Mouse (Mus musculus) forebrain, embryonic 11.5 days (tissue): ENCODE results near the gene Olfr361. TPM values are rescaled to one million over a fixed set of nuclear protein-coding genes. Genes with fewer than 3 reads are reported as not detected.
"Not testable (repeated sequence)": the region's sequence is repeated elsewhere in the genome, so short reads cannot be mapped to it uniquely, and the experiment has no call there.

Experiments used
- ATAC-seq: fragments of 200-750 bp; cut with Nextera tagmentation; replicated peaks from 2 replicates; pipeline ENCODE4 v1.8.0; 2017; ENCODE audit warnings: moderate TSS enrichment; ENCODE audit not compliant: low FRiP score
- DNase-seq: peaks from one replicate; pipeline ENCODE4 v3.0.0-alpha.2; 2017; ENCODE audit warnings: low spot score
- H3K27ac ChIP-seq: fragments of 300-500 bp; sonication (generic); 2 replicates; pipeline ENCODE4 v1.5.1; 2014; ENCODE audit warnings: low read depth, low read length
- H3K27me3 ChIP-seq: fragments of 300-500 bp; sonication (generic); 2 replicates; pipeline ENCODE4 v1.6.1; 2014; ENCODE audit warnings: mild to moderate bottlenecking, low read length, mixed read lengths; ENCODE audit not compliant: control insufficient read depth, insufficient read depth
- H3K36me3 ChIP-seq: fragments of 300-500 bp; sonication (generic); 2 replicates; pipeline ENCODE4 v1.6.1; 2014; ENCODE audit warnings: mild to moderate bottlenecking, low read length, moderate library complexity, mixed read lengths; ENCODE audit not compliant: control insufficient read depth, insufficient read depth
- H3K4me1 ChIP-seq: fragments of 300-500 bp; sonication (generic); replicated peaks from 2 replicates; pipeline ENCODE4 v1.6.1; 2014; ENCODE audit warnings: low read length, mixed read lengths; ENCODE audit not compliant: control insufficient read depth, insufficient read depth
- H3K4me2 ChIP-seq: fragments of 300-500 bp; sonication (generic); 2 replicates; pipeline ENCODE4 v1.6.1; 2014; ENCODE audit warnings: low read depth, mild to moderate bottlenecking, low read length, moderate library complexity, mixed read lengths; ENCODE audit not compliant: severe bottlenecking
- H3K4me3 ChIP-seq: fragments of 300-500 bp; sonication (generic); 2 replicates; pipeline ENCODE4 v1.5.1; 2014; ENCODE audit warnings: low read depth, low read length
- H3K9ac ChIP-seq: fragments of 300-500 bp; sonication (generic); 2 replicates; pipeline ENCODE4 v1.6.1; 2014; ENCODE audit warnings: low read length
- H3K9me3 ChIP-seq: fragments of 300-500 bp; sonication (generic); 2 replicates; pipeline ENCODE4 v1.6.1; 2016; ENCODE audit warnings: low read length, mixed read lengths; ENCODE audit not compliant: control insufficient read depth
- WGBS: fragments of 180-500 bp; shearing (Covaris S2); extraction: QIAGEN DNeasy Blood & Tissue Kit; methylation state at CpG from one replicate; pipeline ENCODE4 v1.1.7; 2014; 5-methylcytosine and 5-hydroxymethylcytosine counted together
- polyA plus RNA-seq: library from polyadenylated mRNA; unstranded; fragments of >200 nt; fragmentation: Nextera tagmentation; extraction: Ambion mirVana; gene quantifications from 2 replicates; pipeline ENCODE4 v1.2.1, GENCODE M21; 2014

Olfr361 gene
- not detected in 2 replicates for polyA plus RNA-seq

DNA sequence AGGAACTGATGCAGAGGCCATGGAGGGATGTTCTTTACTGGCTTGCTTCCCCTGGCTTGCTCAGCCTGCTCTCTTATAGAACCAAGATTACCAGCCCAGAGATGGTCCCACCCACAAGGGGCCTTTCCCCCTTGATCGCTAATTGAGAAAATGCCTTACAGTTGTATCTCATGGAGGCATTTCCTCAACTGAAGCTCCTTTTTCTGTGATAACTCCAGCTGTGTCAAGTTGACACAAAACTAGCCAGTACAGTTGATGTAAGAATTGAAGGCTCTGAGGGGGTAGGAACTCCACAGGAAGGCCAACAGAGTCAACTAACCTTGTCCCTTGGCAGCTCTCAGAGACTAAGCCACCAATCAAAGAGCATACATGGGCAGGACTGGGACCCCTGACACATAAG lies at the start of gene Olfr361:
Olfr361 (minus strand) TSS at position 101 of the 400 bp plus-strand sequence.
- not testable (repeated sequence) for H3K36me3 ChIP-seq, ATAC-seq

GRCm38 (mm10) chr2:37117810-37118209 lies 28.7 kb upstream of the Olfr361 start, which contains the start of gene Olfr362:
TSS of gene Olfr362 (minus strand) at chr2:37117910.
- WGBS = 97% methylated on average over 1 of the region's 1 CpGs

More for the DNA sequence above, at the start of gene Olfr361:
- H3K4me2 ChIP-seq, H3K9me3 ChIP-seq, H3K9ac ChIP-seq, DNase-seq, H3K4me3 ChIP-seq, H3K27ac ChIP-seq, H3K27me3 ChIP-seq, H3K4me1 ChIP-seq: not testable (repeated sequence)
- WGBS = 57% methylated on average over 1 of the region's 1 CpGs

GRCm38 (mm10) chr2:37065446-37065845 lies 23.6 kb downstream of the Olfr361 start, which contains the start of gene Olfr360:
TSS of gene Olfr360 (plus strand) at chr2:37065746.
- Histone ChIP-seq H3K27me3 (no peaks in the 10 kb centered on the region), H3K36me3 (no peaks in the 10 kb centered on the region), H3K4me1 (no peaks in the 10 kb centered on the region), H3K9ac (no peak within 1 kb of the TSS), H3K4me2 (no peak within 1 kb of the TSS), H3K9me3 (no peaks in the 10 kb centered on the region; the same call in 1 of the 2 replicates), H3K27ac (no peak within 1 kb of the TSS), H3K4me3 (no peak within 1 kb of the TSS)
- ATAC-seq (no peak), DNase-seq (no peak)

More at GRCm38 (mm10) chr2:37117810-37118209, 28.7 kb upstream of the Olfr361 start, which contains the start of gene Olfr362:
- ATAC-seq (no peak), DNase-seq (no peak)
- Histone ChIP-seq H3K27ac (no peak within 1 kb of the TSS), H3K4me2 (no peak within 1 kb of the TSS), H3K4me3 (no peak within 1 kb of the TSS), H3K4me1 (no peaks in the 10 kb centered on the region), H3K9me3 (peaks cover 2% of the 10 kb centered on the region; the same call in 1 of the 2 replicates), H3K9ac (no peak within 1 kb of the TSS), H3K27me3 (no peaks in the 10 kb centered on the region), H3K36me3 (no peaks in the 10 kb centered on the region)

Other genes with a start within 250 kb of the Olfr361 start
- gene Olfr350, start 243.0 kb downstream of the Olfr361 start, polyA plus RNA-seq = not detected in 2 replicates
- not detected in 2 replicates for gene Olfr351, start 226.6 kb downstream of the Olfr361 start, polyA plus RNA-seq
- not detected in 2 replicates for gene Olfr352, start 220.8 kb downstream of the Olfr361 start, polyA plus RNA-seq
- not detected in 2 replicates for gene Olfr353, start 196.4 kb downstream of the Olfr361 start, polyA plus RNA-seq
- not detected in 2 replicates for gene Olfr354, start 183.6 kb downstream of the Olfr361 start, polyA plus RNA-seq
- not detected in 2 replicates for gene Olfr355, start 160.4 kb downstream of the Olfr361 start, polyA plus RNA-seq
- not detected in 2 replicates for gene Olfr356, start 152.2 kb downstream of the Olfr361 start, polyA plus RNA-seq
- not detected in 2 replicates for gene Olfr357, start 95.5 kb downstream of the Olfr361 start, polyA plus RNA-seq
- gene Olfr358, start 80.0 kb downstream of the Olfr361 start, polyA plus RNA-seq = not detected in 2 replicates
- gene Olfr360, start 23.5 kb downstream of the Olfr361 start, polyA plus RNA-seq = not detected in 2 replicates
- not detected in 2 replicates for gene Olfr362, start 28.6 kb upstream of the Olfr361 start, polyA plus RNA-seq
- not detected in 2 replicates for gene Olfr364-ps1, start 50.0 kb upstream of the Olfr361 start, polyA plus RNA-seq
- gene Olfr365, start 98.9 kb upstream of the Olfr361 start, polyA plus RNA-seq = not detected in 2 replicates
- gene Olfr366, start 122.3 kb upstream of the Olfr361 start, polyA plus RNA-seq = not detected in 2 replicates
- not detected in 2 replicates for gene Olfr368, start 237.2 kb upstream of the Olfr361 start, polyA plus RNA-seq